Mouse (Mus musculus) lung, adult 2 months (tissue): Measurements from ENCODE around the gene Aimp1. TPM values are rescaled to one million over a fixed set of nuclear protein-coding genes. Genes with fewer than 3 reads are reported as not detected.

ENCODE experiments used
- DNase-seq: peaks from one replicate; pipeline ENCODE4 v3.0.0; 2022
- H3K4me1 ChIP-seq: fragments of 200-500 bp; 2 replicates; pipeline ENCODE4 v1.6.1; 2011; ENCODE audit warnings: low read length; ENCODE audit not compliant: control insufficient read depth, insufficient read depth
- H3K4me3 ChIP-seq: fragments of 200-500 bp; replicated peaks from 2 replicates; pipeline ENCODE3; 2011; ENCODE audit warnings: low read depth, mild to moderate bottlenecking, control low read depth, low read length; ENCODE audit errors: extremely low read depth
- CTCF ChIP-seq: fragments of 200-500 bp; IDR thresholded peaks from 2 replicates; pipeline ENCODE4 v1.5.1; 2011; ENCODE audit warnings: mild to moderate bottlenecking, low read length, control low read depth; ENCODE audit not compliant: insufficient read depth
- POLR2A ChIP-seq: fragments of 200-500 bp; IDR thresholded peaks from 2 replicates; pipeline ENCODE4 v1.6.1; 2011; ENCODE audit warnings: low read depth, mild to moderate bottlenecking, control low read depth, low read length, borderline replicate concordance; ENCODE audit errors: extremely low read depth
- WGBS: fragments of 180-500 bp; shearing (Covaris S2); methylation state at CpG from one replicate; pipeline ENCODE4 v1.1.7; 2018; 5-methylcytosine and 5-hydroxymethylcytosine counted together
- polyA plus RNA-seq: library from polyadenylated mRNA; depleted of rRNA; stranded (reverse); fragments of >200 nt; gene quantifications from 2 replicates; pipeline ENCODE4 v1.2.3, GENCODE M21; 2012

Aimp1 gene
- polyA plus RNA-seq, 1 experiment: 12.6 TPM

DNA sequence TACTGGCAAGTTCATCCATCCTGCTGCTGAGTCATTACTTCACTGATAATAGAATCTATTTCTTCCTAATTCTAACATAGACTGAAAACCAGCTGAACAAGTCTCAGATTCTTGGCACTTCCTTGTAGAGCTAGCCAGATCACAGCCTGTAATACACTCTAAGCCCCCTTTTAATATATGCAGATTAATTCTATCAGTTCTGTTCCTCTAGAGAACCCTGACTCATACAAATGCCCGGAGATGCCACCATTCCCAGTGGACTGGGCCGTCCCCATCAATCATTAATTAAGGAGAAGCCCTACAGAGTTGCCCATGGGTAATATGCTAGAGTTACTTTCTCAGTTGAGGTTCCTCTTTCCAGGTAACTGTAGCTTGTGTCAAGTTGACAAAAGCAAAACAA lies 28.2 kb downstream of the Aimp1 start:
- 84% methylated on average over 2 of the region's 2 CpGs for WGBS
- no peaks in the 10 kb centered on the region for H3K4me1 ChIP-seq
- TF ChIP-seq CTCF (no peak), POLR2A (no peak)
- H3K4me3 ChIP-seq: no peak overlapping the region
- DNase-seq: no peak

DNA sequence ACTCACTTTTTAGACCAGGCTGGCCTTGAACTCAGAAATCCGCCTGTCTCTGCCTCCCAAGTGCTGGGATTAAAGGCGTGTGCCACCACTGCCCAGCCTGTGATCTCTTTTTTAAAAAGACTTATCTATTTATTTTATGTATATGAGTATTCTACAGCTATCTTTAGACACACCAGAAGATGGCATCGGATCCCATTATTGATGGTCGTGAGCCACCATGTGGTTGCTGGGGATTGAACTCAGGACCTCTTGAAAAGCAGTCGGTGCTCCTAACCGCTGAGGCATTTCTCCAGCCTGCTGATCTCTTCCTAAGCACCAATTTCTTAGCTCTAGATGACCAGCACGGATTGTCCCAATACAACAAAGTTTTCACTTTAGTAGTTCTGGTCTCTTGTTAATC lies 30.2 kb downstream of the Aimp1 start:
- TF ChIP-seq CTCF (no peak), POLR2A (no peak)
- DNase-seq: no peak
- no peaks in the 10 kb centered on the region for H3K4me1 ChIP-seq
- H3K4me3 ChIP-seq: no peak overlapping the region
- WGBS: 92% methylated on average over 7 of the region's 7 CpGs

GRCm38 (mm10) chr3:132651776-132652175 lies 32.4 kb downstream of the Aimp1 start:
- Histone ChIP-seq H3K4me1 (no peaks in the 10 kb centered on the region), H3K4me3 (no peak overlapping the region)
- TF ChIP-seq CTCF (no peak), POLR2A (no peak)
- peak; percentile 22 for DNase-seq
- 33% methylated on average over 3 of the region's 3 CpGs for WGBS

GRCm38 (mm10) chr3:132650191-132650590 lies 34.0 kb downstream of the Aimp1 start:
- H3K4me1 ChIP-seq: no peaks in the 10 kb centered on the region
- no peak for TF ChIP-seq POLR2A
- TF ChIP-seq CTCF: no peak
- H3K4me3 ChIP-seq: no peak overlapping the region
- no peak for DNase-seq
- WGBS: 74% methylated on average over 5 of the region's 5 CpGs

DNA sequence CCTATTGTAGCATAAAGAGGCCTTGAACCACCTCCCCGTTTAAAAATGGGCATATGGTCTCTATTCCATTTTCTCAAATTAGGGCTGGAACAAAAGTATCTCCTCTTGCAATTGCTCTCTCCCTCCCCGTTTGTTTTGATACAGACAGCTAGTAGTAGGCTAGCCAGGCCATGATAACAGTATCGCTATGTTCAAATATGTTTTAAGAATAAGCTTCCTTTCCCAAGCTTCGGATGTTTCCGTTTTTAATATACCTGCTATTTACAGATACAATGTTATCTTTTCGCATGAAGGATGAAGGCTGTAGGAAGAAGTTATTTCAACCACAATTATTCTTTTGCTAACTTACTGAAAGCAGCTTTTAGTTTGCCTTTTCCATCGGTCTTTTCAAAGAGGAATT lies 34.8 kb downstream of the Aimp1 start:
- DNase-seq: no peak
- no peak for TF ChIP-seq CTCF
- no peak for TF ChIP-seq POLR2A
- Histone ChIP-seq H3K4me1 (no peaks in the 10 kb centered on the region), H3K4me3 (no peak overlapping the region)
- 76% methylated on average over 7 of the region's 7 CpGs for WGBS

DNA sequence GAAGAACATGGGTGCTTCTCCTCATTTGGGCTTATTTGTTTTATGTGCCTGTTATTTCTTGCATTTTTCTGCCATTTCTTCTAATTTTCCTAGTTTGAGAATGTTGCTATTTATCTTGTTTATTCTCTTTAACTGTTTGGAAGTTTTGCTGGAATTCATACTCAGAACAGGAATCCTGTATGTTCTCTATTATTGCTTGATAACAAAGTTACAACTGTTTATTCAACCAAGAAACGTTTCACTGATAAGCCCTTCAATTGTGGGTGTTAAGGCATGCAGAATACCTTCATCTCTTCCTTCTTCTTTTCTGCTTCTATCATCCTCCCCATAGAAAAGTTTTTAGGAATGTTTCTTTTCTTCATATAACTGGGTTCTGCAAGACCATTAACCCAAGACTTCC lies 37.4 kb downstream of the Aimp1 start:
- H3K4me3 ChIP-seq: no peak overlapping the region

DNA sequence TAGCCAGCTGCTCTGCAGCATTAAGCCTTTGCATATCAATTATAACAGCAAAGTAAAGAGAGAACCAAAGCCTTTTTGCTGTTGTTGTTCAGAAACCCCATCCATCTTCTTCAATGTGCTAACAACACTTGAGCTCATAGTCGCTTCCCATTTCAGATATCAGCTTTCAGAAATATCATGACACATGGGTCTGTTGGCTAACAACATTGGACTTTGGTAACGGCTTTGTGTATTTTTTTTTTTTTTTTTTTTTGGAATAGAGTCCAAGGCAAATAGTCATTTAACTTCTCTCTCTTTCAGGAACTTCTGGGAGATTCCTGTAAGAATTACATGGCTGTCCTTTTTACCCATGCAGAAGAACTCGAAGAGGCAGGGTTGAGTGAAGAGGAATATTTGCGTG lies 40.1 kb downstream of the Aimp1 start:
- Histone ChIP-seq H3K4me3 (no peak overlapping the region), H3K4me1 (no peaks in the 10 kb centered on the region)
- TF ChIP-seq CTCF: no peak
- DNase-seq: no peak
- 64% methylated on average over 4 of the region's 4 CpGs for WGBS

More for the DNA sequence above, 37.4 kb downstream of the Aimp1 start:
- WGBS: 18% methylated on average over 1 of the region's 1 CpGs
- no peaks in the 10 kb centered on the region for H3K4me1 ChIP-seq
- TF ChIP-seq POLR2A: no peak
- TF ChIP-seq CTCF: no peak
- DNase-seq: no peak

- H3K4me3 ChIP-seq: no peak overlapping the region
- H3K4me1 ChIP-seq: no peaks in the 10 kb centered on the region
- no peak for DNase-seq
- TF ChIP-seq CTCF (no peak), POLR2A (no peak)
- WGBS: 73% methylated on average over 3 of the region's 3 CpGs
These were observed 47.1 kb downstream of the Aimp1 start for GRCm38 (mm10) chr3:132637080-132637479.

DNA sequence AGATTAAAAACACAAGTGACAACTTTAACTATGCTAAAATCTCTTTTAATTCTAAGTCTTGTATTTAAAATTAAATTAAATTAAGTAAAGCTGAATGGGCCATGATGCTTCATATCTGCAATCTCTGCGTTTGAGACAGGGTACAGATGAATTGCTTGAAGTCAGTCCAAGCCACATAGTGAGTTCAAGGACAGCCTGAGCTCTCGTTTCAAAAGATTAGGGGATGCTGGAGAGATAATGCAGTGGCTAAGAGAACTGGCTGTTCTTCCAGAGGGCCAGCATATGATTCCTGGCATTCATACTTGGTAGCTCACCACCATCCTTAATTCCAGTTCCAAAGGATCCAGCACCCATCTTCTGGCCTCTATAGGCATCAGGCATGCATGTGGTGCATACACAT lies 50.9 kb downstream of the Aimp1 start:
- no peaks in the 10 kb centered on the region for H3K4me1 ChIP-seq
- TF ChIP-seq POLR2A (no peak), CTCF (no peak)
- WGBS: 44% methylated on average over 2 of the region's 2 CpGs
- no peak overlapping the region for H3K4me3 ChIP-seq
- DNase-seq: no peak

DNA sequence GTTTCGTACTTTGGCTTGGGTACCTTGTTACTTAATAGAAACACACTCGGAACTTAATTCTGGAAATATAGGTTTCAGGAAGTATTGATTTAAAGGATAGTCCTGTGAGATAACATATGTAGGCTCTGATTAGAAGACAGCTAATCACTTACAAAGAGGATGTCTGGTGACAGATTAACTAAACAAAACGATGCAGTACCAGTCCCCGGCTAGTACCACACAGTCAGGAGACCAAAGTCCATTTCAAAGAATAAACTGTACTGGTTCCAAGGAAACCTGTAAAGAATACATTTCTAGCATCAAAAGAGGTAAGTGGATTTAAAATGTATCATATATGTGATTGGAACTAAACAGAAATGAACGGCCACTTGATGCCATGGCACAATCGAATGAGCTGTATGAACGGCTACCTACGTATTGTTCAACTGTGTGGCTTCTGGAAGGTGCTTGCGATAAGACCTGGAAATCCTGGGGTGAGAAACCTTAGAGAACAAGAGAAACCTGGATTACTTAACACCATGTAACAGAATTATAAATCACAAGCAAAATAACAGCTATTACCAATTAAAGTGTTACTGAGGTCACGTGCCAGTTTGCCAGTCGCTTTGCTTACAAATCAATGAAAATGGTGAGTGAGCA lies 54.5 kb downstream of the Aimp1 start, which contains the start of gene Gimd1:
TSS of gene Gimd1 (plus strand) at position 220 of the 639 bp plus-strand sequence.
- TF ChIP-seq POLR2A (no peak), CTCF (no peak)
- no peaks in the 10 kb centered on the region for H3K4me1 ChIP-seq
- H3K4me3 ChIP-seq: no peak within 1 kb of the TSS
- 75% methylated on average over 11 of the region's 11 CpGs for WGBS
- DNase-seq: no peak
